Mouse (Mus musculus) hindbrain, postnatal 0 days (tissue): ENCODE data around the gene Alg14. TPM values are rescaled to one million over a fixed set of nuclear protein-coding genes. Genes with fewer than 3 reads are reported as not detected.

ENCODE experiments used
- ATAC-seq: fragments of 200-750 bp; cut with Nextera tagmentation; 2 replicates; pipeline ENCODE4 v1.8.0; 2017; ENCODE audit warnings: mild to moderate bottlenecking, moderate TSS enrichment, moderate library complexity
- DNase-seq: peaks from one replicate; pipeline ENCODE4 v3.0.0-alpha.2; 2015; ENCODE audit warnings: low spot score
- H3K27ac ChIP-seq: fragments of 300-500 bp; sonication (generic); 2 replicates; pipeline ENCODE4 v1.5.1; 2014; ENCODE audit warnings: mild to moderate bottlenecking
- H3K27me3 ChIP-seq: fragments of 300-500 bp; sonication (generic); 2 replicates; pipeline ENCODE4 v1.6.1; 2014; ENCODE audit warnings: low read length, mixed read lengths; ENCODE audit not compliant: insufficient read depth
- H3K36me3 ChIP-seq: fragments of 300-500 bp; sonication (generic); 2 replicates; pipeline ENCODE4 v1.6.1; 2014; ENCODE audit warnings: low read length, mixed read lengths; ENCODE audit not compliant: insufficient read depth
- H3K4me1 ChIP-seq: fragments of 300-500 bp; sonication (generic); 2 replicates; pipeline ENCODE4 v1.6.1; 2014; ENCODE audit warnings: antibody characterized with exemption, low read length, mixed read lengths; ENCODE audit not compliant: insufficient read depth
- H3K4me2 ChIP-seq: fragments of 300-500 bp; sonication (generic); 2 replicates; pipeline ENCODE4 v1.6.1; 2014; ENCODE audit warnings: low read depth, mild to moderate bottlenecking, low read length, moderate library complexity, mixed read lengths
- H3K4me3 ChIP-seq: fragments of 300-500 bp; sonication (generic); 2 replicates; pipeline ENCODE4 v1.5.1; 2014; ENCODE audit warnings: low read length
- H3K9ac ChIP-seq: fragments of 300-500 bp; sonication (generic); replicated peaks from 2 replicates; pipeline ENCODE4 v1.6.1; 2014; ENCODE audit warnings: mild to moderate bottlenecking, low read length, moderate library complexity, mixed read lengths
- H3K9me3 ChIP-seq: fragments of 300-500 bp; sonication (generic); 2 replicates; pipeline ENCODE4 v1.6.1; 2016; ENCODE audit warnings: low read length, mixed read lengths
- CTCF ChIP-seq: IDR thresholded peaks from 2 replicates; pipeline ENCODE4 v1.5.1; 2016; ENCODE audit warnings: antibody characterized with exemption, control low read depth, low read depth
- WGBS: fragments of 180-500 bp; shearing (Covaris S2); extraction: QIAGEN DNeasy Blood & Tissue Kit; methylation state at CpG from one replicate; pipeline ENCODE4 v1.1.7; 2014; 5-methylcytosine and 5-hydroxymethylcytosine counted together
- polyA plus RNA-seq: library from polyadenylated mRNA; unstranded; fragments of >200 nt; fragmentation: Nextera tagmentation; extraction: Ambion mirVana; gene quantifications from 2 replicates; pipeline ENCODE4 v1.2.1, GENCODE M21; 2015
- total RNA-seq: library from RNA; depleted of rRNA; stranded (reverse); fragments of >200 nt; gene quantifications from 2 replicates; pipeline ENCODE4 v1.2.3, GENCODE M21; 2014

The Alg14 gene
- total and polyA plus RNA-seq, 2 experiments from 2014 or later: 26.6 to 39.5 TPM

- H3K36me3 ChIP-seq: no peaks in the 10 kb centered on the region
- no peak for TF ChIP-seq CTCF
- no peaks in the 10 kb centered on the region for H3K9me3 ChIP-seq
- H3K4me3 ChIP-seq: no peak overlapping the region
- no peaks in the 10 kb centered on the region for H3K4me1 ChIP-seq
- 87% methylated on average over 7 of the region's 7 CpGs for WGBS
- H3K4me2 ChIP-seq: no peak overlapping the region
- H3K27me3 ChIP-seq: no peaks in the 10 kb centered on the region
- H3K27ac ChIP-seq: no peak overlapping the region
- no peak for ATAC-seq
- no peak overlapping the region for H3K9ac ChIP-seq
- no peak for DNase-seq
These were observed 51.7 kb downstream of the Alg14 start for GRCm38 (mm10) chr3:121343224-121343623.

GRCm38 (mm10) chr3:121344056-121344945, 52.7 kb downstream of the Alg14 start:
- Histone ChIP-seq H3K4me1 (peaks cover 10% of the 10 kb centered on the region), H3K4me2 (no peak overlapping the region), H3K36me3 (no peaks in the 10 kb centered on the region), H3K27me3 (no peaks in the 10 kb centered on the region), H3K9ac (no peak overlapping the region), H3K27ac (peak overlapping the region; percentile 46; the same call in 1 of the 2 replicates), H3K4me3 (no peak overlapping the region), H3K9me3 (no peaks in the 10 kb centered on the region)
- 29% methylated on average over 8 of the region's 8 CpGs for WGBS
- DNase-seq (no peak), ATAC-seq (peak; percentile 52; the same call in 1 of the 2 replicates)
- no peak for TF ChIP-seq CTCF

- Histone ChIP-seq H3K4me3 (no peak overlapping the region), H3K9me3 (no peaks in the 10 kb centered on the region), H3K27me3 (no peaks in the 10 kb centered on the region), H3K9ac (no peak overlapping the region), H3K4me2 (no peak overlapping the region), H3K36me3 (no peaks in the 10 kb centered on the region), H3K4me1 (peaks cover 17% of the 10 kb centered on the region), H3K27ac (no peak overlapping the region)
- no peak for DNase-seq
- 52% methylated on average over 11 of the region's 11 CpGs for WGBS
- ATAC-seq: no peak
- no peak for TF ChIP-seq CTCF
These were observed 53.5 kb downstream of the Alg14 start for GRCm38 (mm10) chr3:121344951-121345642.

- ATAC-seq (no peak), DNase-seq (no peak)
- Histone ChIP-seq H3K36me3 (no peaks in the 10 kb centered on the region), H3K27me3 (no peaks in the 10 kb centered on the region), H3K4me2 (no peak overlapping the region), H3K9ac (no peak overlapping the region), H3K27ac (no peak overlapping the region), H3K4me1 (peaks cover 17% of the 10 kb centered on the region), H3K9me3 (no peaks in the 10 kb centered on the region), H3K4me3 (no peak overlapping the region)
- WGBS: 64% methylated on average over 6 of the region's 6 CpGs
- TF ChIP-seq CTCF: no peak
These were observed 54.0 kb downstream of the Alg14 start for GRCm38 (mm10) chr3:121345643-121346000.

GRCm38 (mm10) chr3:121346507-121347267, 55.1 kb downstream of the Alg14 start:
- Histone ChIP-seq H3K9me3 (no peaks in the 10 kb centered on the region), H3K4me2 (no peak overlapping the region), H3K36me3 (no peaks in the 10 kb centered on the region), H3K9ac (no peak overlapping the region), H3K4me3 (no peak overlapping the region), H3K27me3 (no peaks in the 10 kb centered on the region), H3K4me1 (peaks cover 17% of the 10 kb centered on the region), H3K27ac (no peak overlapping the region)
- no peak for TF ChIP-seq CTCF
- no peak for ATAC-seq
- DNase-seq: no peak
- WGBS: 92% methylated on average over 12 of the region's 12 CpGs

GRCm38 (mm10) chr3:121348792-121349191, 57.2 kb downstream of the Alg14 start:
- Histone ChIP-seq H3K4me3 (no peak overlapping the region), H3K27ac (peak overlapping the region; percentile 75), H3K9me3 (no peaks in the 10 kb centered on the region), H3K4me2 (no peak overlapping the region), H3K27me3 (no peaks in the 10 kb centered on the region), H3K4me1 (peaks cover 17% of the 10 kb centered on the region), H3K9ac (no peak overlapping the region), H3K36me3 (no peaks in the 10 kb centered on the region)
- ATAC-seq (0 out of 2 replicates have a peak, but pooled peaks have one; percentile 30), DNase-seq (no peak)
- 49% methylated on average over 6 of the region's 6 CpGs for WGBS
- TF ChIP-seq CTCF: no peak
